Comparison of ENCODE assay signal across 20 mouse cellular contexts in genomic region chr2:15150823-15151222, GRCm38 (mm10).
"Had no signal": no experiment of that assay in that cellular context is flagged by ENCODE, and none has a peak within 500 bp of the region (broad histone marks: within the 10 kb centered on the region; RNA-seq: fewer than 3 reads in every experiment).

No protein-coding gene starts in this region.

- H3K4me2 ChIP-seq: kidney, embryonic 15.5 days; limb, embryonic 13.5 days; liver, embryonic 12.5 days; liver, embryonic 15.5 days; midbrain, embryonic 12.5 days; midbrain, embryonic 15.5 days; neural tube, embryonic 12.5 days; neural tube, embryonic 15.5 days; stomach, embryonic 15.5 days had no signal

- H3K27me3 ChIP-seq: kidney, embryonic 15.5 days; limb, embryonic 13.5 days; liver, embryonic 12.5 days; liver, embryonic 15.5 days; midbrain, embryonic 12.5 days; midbrain, embryonic 15.5 days; neural tube, embryonic 12.5 days; neural tube, embryonic 15.5 days; stomach, embryonic 15.5 days had no signal

- ATAC-seq: liver, embryonic 12.5 days; midbrain, embryonic 15.5 days had no signal

- H3K27ac ChIP-seq: kidney, embryonic 15.5 days; layer of hippocampus, adult 2 months; limb, embryonic 10.5 days; limb, embryonic 13.5 days; liver, embryonic 12.5 days; liver, embryonic 15.5 days; macrophage; midbrain, embryonic 12.5 days; midbrain, embryonic 15.5 days; neural tube, embryonic 12.5 days; neural tube, embryonic 15.5 days; stomach, embryonic 15.5 days had no signal

- H3K36me3 ChIP-seq: kidney, embryonic 15.5 days; limb, embryonic 10.5 days; limb, embryonic 13.5 days; liver, embryonic 12.5 days; liver, embryonic 15.5 days; midbrain, embryonic 12.5 days; midbrain, embryonic 15.5 days; neural tube, embryonic 12.5 days; neural tube, embryonic 15.5 days; stomach, embryonic 15.5 days had no signal

- H3K9me3 ChIP-seq: kidney, embryonic 15.5 days; limb, embryonic 10.5 days; limb, embryonic 13.5 days; liver, embryonic 12.5 days; liver, embryonic 15.5 days; midbrain, embryonic 15.5 days; neural tube, embryonic 12.5 days; neural tube, embryonic 15.5 days; stomach, embryonic 15.5 days had no signal

- DNase-seq: kidney, postnatal 14 days; layer of hippocampus, adult 9-11 months; lung, adult 2 months; right cerebral cortex, adult 18-20 months; right cerebral cortex, postnatal 14 days; right cerebral cortex, postnatal 4 days; spleen, adult 18-20 months; thymus, postnatal 25 days had no signal

- H3K9ac ChIP-seq: kidney, embryonic 15.5 days; limb, embryonic 13.5 days; liver, embryonic 12.5 days; liver, embryonic 15.5 days; midbrain, embryonic 12.5 days; midbrain, embryonic 15.5 days; neural tube, embryonic 12.5 days; neural tube, embryonic 15.5 days; stomach, embryonic 15.5 days had no signal

- H3K4me1 ChIP-seq: kidney, embryonic 15.5 days; limb, embryonic 10.5 days; limb, embryonic 13.5 days; midbrain, embryonic 12.5 days; midbrain, embryonic 15.5 days; neural tube, embryonic 12.5 days; neural tube, embryonic 15.5 days; stomach, embryonic 15.5 days had no signal

- H3K4me3 ChIP-seq: kidney, embryonic 15.5 days; layer of hippocampus, adult 2 months; limb, embryonic 10.5 days; limb, embryonic 13.5 days; liver, embryonic 12.5 days; liver, embryonic 15.5 days; midbrain, embryonic 12.5 days; midbrain, embryonic 15.5 days; neural tube, embryonic 12.5 days; neural tube, embryonic 15.5 days; stomach, embryonic 15.5 days had no signal
